Mouse (Mus musculus) C2C12 (cell line): ENCODE results near the gene Calm1.

Experiments
- CEBPB ChIP-seq: IDR thresholded peaks from one replicate; pipeline ENCODE4 v1.6.1; 2011; ENCODE audit warnings: low read depth, mild to moderate bottlenecking, control low read depth, moderate library complexity
- CTCF ChIP-seq: IDR thresholded peaks from one replicate; pipeline ENCODE4 v1.5.1; 2011; ENCODE audit not compliant: control insufficient read depth, insufficient read depth, insufficient read length
- MAX ChIP-seq: IDR thresholded peaks from one replicate; pipeline ENCODE4 v1.6.1; 2011; ENCODE audit warnings: mild to moderate bottlenecking, control low read depth
- MYOD1 ChIP-seq: IDR thresholded peaks from one replicate; pipeline ENCODE4 v1.6.1; 2011; ENCODE audit warnings: low read depth; ENCODE audit not compliant: control insufficient read depth, insufficient read length
- MYOG ChIP-seq: IDR thresholded peaks from one replicate; pipeline ENCODE4 v1.6.1; 2011; ENCODE audit not compliant: control insufficient read depth, insufficient read length; ENCODE audit errors: extremely low read depth
- USF1 ChIP-seq: IDR thresholded peaks from one replicate; pipeline ENCODE4 v1.6.1; 2011; ENCODE audit warnings: low read depth, mild to moderate bottlenecking, control low read depth, moderate library complexity

DNA sequence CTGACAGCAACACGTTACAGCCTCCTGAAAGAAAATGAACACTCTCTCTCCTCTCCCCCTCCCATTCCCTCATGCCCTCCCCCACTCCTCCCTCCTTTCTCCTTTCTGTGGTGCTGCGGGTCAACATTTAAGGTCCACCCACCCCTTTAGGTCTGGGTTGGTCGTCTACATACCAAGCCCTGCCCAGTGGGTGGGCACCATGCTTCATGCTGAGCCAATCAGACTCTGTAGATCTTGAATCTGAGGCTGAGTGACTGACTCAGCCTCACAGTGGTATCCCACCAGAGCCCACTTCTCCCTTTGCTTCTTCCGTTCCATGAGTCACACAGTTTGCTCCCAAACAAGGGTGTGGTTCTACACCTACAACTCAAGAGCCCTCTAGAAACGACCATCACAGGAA is 36.2 kb downstream of the Calm1 start:
- TF ChIP-seq CTCF, result no peak
- TF ChIP-seq USF1, result no peak
- no peak for TF ChIP-seq CEBPB
- TF ChIP-seq MYOD1, result no peak
- no peak for TF ChIP-seq MAX
- TF ChIP-seq MYOG, result no peak
